Mouse (Mus musculus) lung, adult 2 months (tissue): ENCODE measurements around the gene Nbea.

ENCODE experiments used
- CTCF ChIP-seq: fragments of 200-500 bp; IDR thresholded peaks from 2 replicates; pipeline ENCODE4 v1.5.1; 2011; ENCODE audit warnings: mild to moderate bottlenecking, low read length, control low read depth; ENCODE audit not compliant: insufficient read depth
- POLR2A ChIP-seq: fragments of 200-500 bp; IDR thresholded peaks from 2 replicates; pipeline ENCODE4 v1.6.1; 2011; ENCODE audit warnings: low read depth, mild to moderate bottlenecking, control low read depth, low read length, borderline replicate concordance; ENCODE audit errors: extremely low read depth

DNA sequence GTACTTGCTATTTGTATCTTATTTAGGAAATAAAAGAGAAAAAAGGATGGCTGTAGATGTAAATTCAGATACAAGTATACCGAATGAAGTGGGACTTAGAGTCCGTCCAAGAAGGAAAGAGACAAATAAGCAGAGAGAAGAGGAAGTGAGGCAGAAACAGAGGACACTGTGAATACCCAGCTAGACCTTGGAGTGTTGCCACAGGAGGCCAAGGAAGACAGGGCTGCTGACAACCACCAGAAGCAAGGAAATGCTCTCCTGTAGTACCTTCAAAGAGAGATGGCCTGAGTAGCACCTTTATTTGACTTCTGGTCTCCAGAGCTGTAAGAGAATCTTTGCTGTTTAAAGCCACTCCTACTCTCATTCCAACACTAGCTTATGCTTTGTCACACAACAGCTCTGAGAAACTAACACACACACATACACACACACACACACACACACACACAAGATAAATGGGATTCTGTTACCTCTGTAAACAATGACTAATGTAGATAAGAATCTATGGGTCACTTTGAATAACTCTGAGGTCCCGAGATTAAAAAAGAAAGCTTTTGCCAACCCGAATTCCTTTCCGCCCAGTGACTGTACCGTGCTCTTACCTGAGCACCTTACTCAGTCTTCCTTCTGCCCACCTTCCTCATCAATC lies 3.8 kb upstream of the Nbea start:
- TF ChIP-seq POLR2A (no peak), CTCF (no peak)
